Mouse (Mus musculus) intestine, embryonic 15.5 days (tissue): ENCODE results near the gene Spag8. TPM values are rescaled to one million over a fixed set of nuclear protein-coding genes. Genes with fewer than 3 reads are reported as not detected.

Experiments
- ATAC-seq: fragments of 200-750 bp; cut with Nextera tagmentation; 2 replicates; pipeline ENCODE4 v1.8.0; 2017; ENCODE audit warnings: moderate TSS enrichment, moderate library complexity
- H3K27ac ChIP-seq: fragments of 300-500 bp; sonication (generic); 2 replicates; pipeline ENCODE4 v1.5.1; 2015; ENCODE audit warnings: mild to moderate bottlenecking, inconsistent platforms
- H3K27me3 ChIP-seq: fragments of 300-500 bp; sonication (generic); replicated peaks from 2 replicates; pipeline ENCODE4 v1.6.1; 2015; ENCODE audit warnings: inconsistent platforms
- H3K36me3 ChIP-seq: fragments of 300-500 bp; sonication (generic); 2 replicates; pipeline ENCODE4 v1.6.1; 2015; ENCODE audit warnings: inconsistent platforms
- H3K4me1 ChIP-seq: fragments of 300-500 bp; sonication (generic); replicated peaks from 2 replicates; pipeline ENCODE4 v1.6.1; 2015; ENCODE audit warnings: inconsistent platforms
- H3K4me2 ChIP-seq: fragments of 300-500 bp; sonication (generic); replicated peaks from 2 replicates; pipeline ENCODE4 v1.6.1; 2015; ENCODE audit warnings: mild to moderate bottlenecking, inconsistent platforms
- H3K4me3 ChIP-seq: fragments of 300-500 bp; sonication (generic); replicated peaks from 2 replicates; pipeline ENCODE4 v1.5.1; 2015; ENCODE audit warnings: inconsistent platforms
- H3K9ac ChIP-seq: fragments of 300-500 bp; sonication (generic); 2 replicates; pipeline ENCODE4 v1.6.1; 2015; ENCODE audit warnings: inconsistent platforms
- H3K9me3 ChIP-seq: fragments of 300-500 bp; sonication (generic); 2 replicates; pipeline ENCODE4 v1.6.1; 2016; ENCODE audit warnings: inconsistent platforms
- WGBS: fragments of 180-500 bp; shearing (Covaris S2); methylation state at CpG from one replicate; pipeline ENCODE4 v1.1.7; 2015; 5-methylcytosine and 5-hydroxymethylcytosine counted together
- polyA plus RNA-seq: library from polyadenylated mRNA; unstranded; fragments of >200 nt; fragmentation: Nextera tagmentation; extraction: Ambion mirVana; gene quantifications from 2 replicates; pipeline ENCODE4 v1.2.1, GENCODE M21; 2015

Gene Spag8
- polyA plus RNA-seq, 1 experiment from 2014 or later = 0.46 TPM

DNA sequence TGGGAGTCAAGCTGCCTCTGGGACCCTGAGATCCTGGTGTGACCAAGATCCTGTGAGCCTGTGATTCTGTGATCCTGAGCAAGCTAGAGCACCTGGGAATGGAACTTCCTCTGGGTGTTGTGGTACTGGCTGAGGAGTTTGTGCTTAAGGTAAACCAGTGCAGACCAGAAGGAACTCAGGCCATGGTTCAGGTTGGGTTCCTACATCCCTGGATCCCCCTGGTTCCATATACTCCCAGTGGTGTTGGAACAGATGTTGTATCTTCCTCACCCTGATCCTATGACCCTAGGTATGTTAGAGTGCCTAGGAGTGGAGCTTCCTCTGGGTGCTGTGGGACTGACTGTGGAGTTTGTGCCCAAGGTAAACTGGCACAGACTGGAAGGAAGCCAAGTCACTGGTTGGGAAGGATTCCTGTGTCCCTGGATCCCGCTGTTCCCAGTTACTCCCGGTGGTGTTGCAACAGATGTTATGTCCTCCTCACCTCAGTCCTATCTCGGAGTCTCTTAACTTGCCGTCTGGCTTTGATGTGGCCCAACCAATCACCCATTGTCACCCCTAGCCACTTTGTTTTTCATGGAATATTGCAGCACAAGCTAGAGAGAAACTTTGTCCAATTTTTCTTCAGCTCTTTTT lies 33.1 kb downstream of the Spag8 start:
- no peak overlapping the region for H3K4me2 ChIP-seq
- peaks cover 5% of the 10 kb centered on the region; the same call in 1 of the 2 replicates for H3K9me3 ChIP-seq
- WGBS = 87% methylated on average over 4 of the region's 4 CpGs
- ATAC-seq = no peak
- no peak overlapping the region for H3K9ac ChIP-seq
- no peak overlapping the region for H3K4me3 ChIP-seq
- no peak overlapping the region for H3K27ac ChIP-seq
- no peaks in the 10 kb centered on the region for H3K36me3 ChIP-seq
- H3K4me1 ChIP-seq = no peaks in the 10 kb centered on the region
- no peaks in the 10 kb centered on the region for H3K27me3 ChIP-seq

DNA sequence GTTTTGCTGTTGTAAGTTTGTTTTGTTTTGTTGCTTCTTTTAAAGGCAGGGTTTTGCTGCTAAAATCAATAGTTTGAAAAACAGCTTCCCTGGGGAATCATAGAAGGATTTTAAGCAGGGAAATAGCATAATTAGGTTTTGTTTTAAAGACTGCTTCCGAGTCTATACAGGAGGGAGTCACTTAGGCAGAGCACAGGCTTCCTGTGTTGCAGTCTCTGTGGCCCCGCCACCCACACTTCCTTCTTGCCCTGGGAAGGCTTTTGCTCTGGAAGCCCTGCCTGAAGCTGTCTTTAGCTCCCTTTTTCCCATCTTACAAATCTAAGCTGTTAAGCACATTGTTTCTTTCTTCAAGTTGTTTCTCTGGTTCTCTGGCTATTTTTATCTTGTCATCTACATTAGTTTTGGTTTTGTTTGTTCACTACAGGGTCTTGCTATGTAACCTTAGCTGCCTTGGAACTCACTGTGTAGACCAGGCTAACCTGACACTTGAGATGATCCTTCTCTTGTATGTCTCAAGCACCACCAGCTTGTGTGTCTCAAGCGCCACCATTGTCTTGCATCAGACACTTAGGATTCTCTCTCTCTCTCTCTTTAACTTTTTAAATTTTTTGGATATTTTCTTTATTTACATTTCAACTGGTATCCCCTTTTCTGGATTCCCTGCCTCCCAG lies 40.2 kb downstream of the Spag8 start:
- Histone ChIP-seq H3K27me3 (no peaks in the 10 kb centered on the region), H3K9me3 (no peaks in the 10 kb centered on the region), H3K4me1 (no peaks in the 10 kb centered on the region), H3K4me2 (no peak overlapping the region), H3K36me3 (no peaks in the 10 kb centered on the region), H3K27ac (no peak overlapping the region), H3K9ac (no peak overlapping the region), H3K4me3 (no peak overlapping the region)
- ATAC-seq = no peak
- WGBS = 52% methylated on average over 3 of the region's 3 CpGs

- Histone ChIP-seq H3K27me3 (no peaks in the 10 kb centered on the region), H3K4me1 (no peaks in the 10 kb centered on the region), H3K36me3 (no peaks in the 10 kb centered on the region), H3K4me3 (no peak overlapping the region), H3K9ac (no peak overlapping the region), H3K27ac (no peak overlapping the region), H3K9me3 (no peaks in the 10 kb centered on the region), H3K4me2 (no peak overlapping the region)
- ATAC-seq = no peak
- WGBS = 63% methylated on average over 10 of the region's 10 CpGs
Observed at GRCm38 (mm10) chr4:43612534-43612933, 40.9 kb downstream of the Spag8 start.

DNA sequence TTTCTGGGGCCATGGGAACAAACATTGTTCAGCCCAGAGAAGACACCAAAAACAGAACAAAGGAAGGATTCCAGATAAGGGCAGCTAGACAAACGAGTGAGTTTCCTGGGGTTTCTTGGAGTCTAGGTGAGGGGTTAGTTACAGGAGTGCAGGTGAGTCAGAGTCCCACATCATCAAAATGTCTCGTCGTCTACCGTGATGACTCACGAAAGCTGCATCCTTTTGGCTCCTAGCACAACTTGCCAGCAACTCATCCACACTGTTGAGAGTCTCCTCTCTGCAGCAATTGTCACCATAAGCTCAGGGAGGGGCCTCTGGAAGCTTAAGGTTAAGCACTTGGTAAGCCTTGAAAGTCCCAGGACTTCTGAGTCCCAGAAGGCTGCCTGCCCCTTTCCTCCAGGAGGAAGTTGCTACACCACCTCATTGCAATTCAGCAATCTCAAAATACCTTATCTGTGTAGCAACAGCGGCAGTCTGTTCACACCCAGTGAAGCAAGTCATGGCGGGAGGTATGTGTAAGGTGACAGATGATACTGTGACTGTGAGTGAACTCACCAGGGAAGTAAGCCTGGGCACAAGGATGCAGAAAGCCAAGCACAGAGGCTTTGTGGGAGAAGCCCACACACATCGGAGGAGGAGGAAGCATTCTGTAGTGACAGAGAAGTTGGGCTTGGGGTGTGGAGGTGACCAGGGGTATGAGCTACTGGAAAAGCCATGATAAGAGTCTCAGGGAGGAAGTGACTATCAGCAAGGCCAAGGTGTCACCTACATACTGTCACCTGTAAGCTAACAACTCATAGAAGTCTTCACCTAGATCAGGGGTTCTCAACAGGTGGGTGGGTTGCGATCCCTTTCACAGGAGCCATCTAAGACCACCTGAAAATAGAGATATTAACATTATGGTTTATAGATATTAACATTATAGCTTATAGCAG lies 48.4 kb downstream of the Spag8 start:
- WGBS = 62% methylated on average over 9 of the region's 9 CpGs
- H3K36me3 ChIP-seq = no peaks in the 10 kb centered on the region
- ATAC-seq = peak; percentile 55; the same call in 1 of the 2 replicates

DNA sequence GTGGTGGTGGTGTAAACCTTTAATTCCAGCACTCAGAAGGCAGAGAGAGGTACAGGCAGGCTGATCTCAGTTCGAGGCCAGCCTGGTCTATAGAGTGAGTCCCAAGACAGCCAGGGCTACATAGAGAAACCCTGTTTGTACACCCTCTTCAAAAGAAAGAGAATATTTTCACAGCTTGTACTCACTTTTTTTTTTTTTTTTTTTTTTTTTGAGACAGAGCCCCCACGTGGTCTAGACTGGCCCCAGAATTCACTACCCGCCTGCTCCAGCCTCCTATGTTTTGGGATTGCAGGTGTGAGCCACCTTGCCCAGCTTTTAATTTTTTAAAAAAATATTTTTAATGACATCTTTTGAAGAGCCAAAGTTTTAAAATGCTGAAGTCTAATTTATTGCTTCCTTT lies 49.3 kb downstream of the Spag8 start:
- H3K27ac ChIP-seq = no peak overlapping the region
- no peak overlapping the region for H3K9ac ChIP-seq
- H3K36me3 ChIP-seq = no peaks in the 10 kb centered on the region
- H3K4me1 ChIP-seq = no peaks in the 10 kb centered on the region
- no peak for ATAC-seq
- no peaks in the 10 kb centered on the region for H3K9me3 ChIP-seq
- no peak overlapping the region for H3K4me3 ChIP-seq
- no peak overlapping the region for H3K4me2 ChIP-seq
- H3K27me3 ChIP-seq = no peaks in the 10 kb centered on the region
- WGBS = 69% methylated on average over 3 of the region's 3 CpGs

More for the DNA sequence above, 48.4 kb downstream of the Spag8 start:
- H3K4me2 ChIP-seq = no peak overlapping the region
- H3K9ac ChIP-seq = no peak overlapping the region
- no peak overlapping the region for H3K27ac ChIP-seq
- H3K4me1 ChIP-seq = no peaks in the 10 kb centered on the region
- no peak overlapping the region for H3K4me3 ChIP-seq
- H3K27me3 ChIP-seq = no peaks in the 10 kb centered on the region
- H3K9me3 ChIP-seq = no peaks in the 10 kb centered on the region

Other genes starting within 250 kb of the Spag8 start
- gene Fam166b, start 224.5 kb downstream of the Spag8 start, polyA plus RNA-seq = 0.28 TPM in 1 of 2 replicates, not detected in the other
- 6.8 and 7.9 TPM in 2 replicates for gene Tesk1, start 211.7 kb downstream of the Spag8 start, polyA plus RNA-seq
- 2.7 and 2.9 TPM in 2 replicates for gene Cd72, start 199.0 kb downstream of the Spag8 start, polyA plus RNA-seq
- not detected in 2 replicates for gene Sit1, start 169.9 kb downstream of the Spag8 start, polyA plus RNA-seq
- gene Ccdc107, start 160.7 kb downstream of the Spag8 start, polyA plus RNA-seq = 98.8 and 102 TPM in 2 replicates
- gene Arhgef39, start 153.9 kb downstream of the Spag8 start, polyA plus RNA-seq = 45.2 and 48.6 TPM in 2 replicates
- 18.0 and 30.0 TPM in 2 replicates for gene Car9, start 146.6 kb downstream of the Spag8 start, polyA plus RNA-seq
- 510 and 514 TPM in 2 replicates for gene Tpm2, start 129.8 kb downstream of the Spag8 start, polyA plus RNA-seq
- gene Creb3, start 91.3 kb downstream of the Spag8 start, polyA plus RNA-seq = 62.7 and 69.5 TPM in 2 replicates
- gene Tln1, start 90.9 kb downstream of the Spag8 start, polyA plus RNA-seq = 61.4 and 61.9 TPM in 2 replicates
- 20.9 and 23.3 TPM in 2 replicates for gene Rgp1, start 74.9 kb downstream of the Spag8 start, polyA plus RNA-seq
- 13.7 and 15.4 TPM in 2 replicates for gene Gba2, start 74.7 kb downstream of the Spag8 start, polyA plus RNA-seq
- 0.75 TPM in 1 of 2 replicates, not detected in the other for gene Msmp, start 69.1 kb downstream of the Spag8 start, polyA plus RNA-seq
- 6.9 and 8.0 TPM in 2 replicates for gene Npr2, start 21.7 kb downstream of the Spag8 start, polyA plus RNA-seq
- gene Hint2, start 2.9 kb upstream of the Spag8 start, polyA plus RNA-seq = 152 and 157 TPM in 2 replicates
- gene Tmem8b, start 15.4 kb upstream of the Spag8 start, polyA plus RNA-seq = 3.3 and 3.5 TPM in 2 replicates
- gene Fam221b, start 15.6 kb upstream of the Spag8 start, polyA plus RNA-seq = 2.9 and 3.6 TPM in 2 replicates
- not detected in 2 replicates for gene Olfr70, start 47.2 kb upstream of the Spag8 start, polyA plus RNA-seq
- not detected in 2 replicates for gene Olfr71, start 56.7 kb upstream of the Spag8 start, polyA plus RNA-seq
- 0.98 and 1.4 TPM in 2 replicates for gene Hrct1, start 73.6 kb upstream of the Spag8 start, polyA plus RNA-seq
- gene Spaar, start 76.4 kb upstream of the Spag8 start, polyA plus RNA-seq = 0.16 and 0.21 TPM in 2 replicates
- gene Olfr159, start 117.4 kb upstream of the Spag8 start, polyA plus RNA-seq = not detected in 2 replicates
- gene Olfr156, start 170.3 kb upstream of the Spag8 start, polyA plus RNA-seq = not detected in 2 replicates
- not detected in 2 replicates for gene Olfr157, start 186.6 kb upstream of the Spag8 start, polyA plus RNA-seq
- not detected in 2 replicates for gene Olfr155, start 198.0 kb upstream of the Spag8 start, polyA plus RNA-seq
- 16.4 and 17.0 TPM in 2 replicates for gene Reck, start 221.9 kb upstream of the Spag8 start, polyA plus RNA-seq